In genomic region chr10:44268145-44268860, GRCm38 (mm10) we compare ENCODE assay signal across 7 mouse cellular contexts. TPM values are rescaled to one million over a fixed set of nuclear protein-coding genes. Genes with fewer than 3 reads are reported as not detected.
DNase-seq lines count a peak whose midpoint lies in the region; ATAC-seq lines count a peak whose summit lies in the region.

Gene Atg5 (plus strand): TSS chr10:44268358.

- peak within 1 kb of the TSS; percentile 97 for H3K27ac ChIP-seq in intestine, embryonic 16.5 days (ENCODE audit: low read length)
- H3K27ac ChIP-seq in midbrain, embryonic 11.5 days (ENCODE audit: low read depth, low read length) = peak within 1 kb of the TSS; percentile 89

- H3K9me3 ChIP-seq in intestine, embryonic 16.5 days (ENCODE audit: control insufficient read depth, low read length) = no peaks in the 10 kb centered on the region
- no peaks in the 10 kb centered on the region for H3K9me3 ChIP-seq in midbrain, embryonic 11.5 days (ENCODE audit: control insufficient read depth, low read length)

- peak within 1 kb of the TSS; percentile 83 for H3K4me2 ChIP-seq in intestine, embryonic 16.5 days (ENCODE audit: low read depth, low read length)
- H3K4me2 ChIP-seq in midbrain, embryonic 11.5 days = peak within 1 kb of the TSS; percentile 72

- no peaks in the 10 kb centered on the region for H3K27me3 ChIP-seq in intestine, embryonic 16.5 days (replicated peaks; ENCODE audit: control insufficient read depth, insufficient read depth, low read length)
- H3K27me3 ChIP-seq in midbrain, embryonic 11.5 days (ENCODE audit: control insufficient read depth, insufficient read depth, low read length) = no peaks in the 10 kb centered on the region

- no peaks in the 10 kb centered on the region for H3K36me3 ChIP-seq in intestine, embryonic 16.5 days (ENCODE audit: control insufficient read depth, insufficient read depth, low read length)
- no peaks in the 10 kb centered on the region for H3K36me3 ChIP-seq in midbrain, embryonic 11.5 days (ENCODE audit: control insufficient read depth, insufficient read depth, low read length)

- H3K4me1 ChIP-seq in intestine, embryonic 16.5 days (ENCODE audit: control insufficient read depth, insufficient read depth, low read length) = peaks cover 16% of the 10 kb centered on the region
- peaks cover 14% of the 10 kb centered on the region for H3K4me1 ChIP-seq in midbrain, embryonic 11.5 days (ENCODE audit: control insufficient read depth, insufficient read depth, low read length)

- DNase-seq in adrenal gland, adult 8-10 months = peak; percentile 98
- DNase-seq in embryo, embryonic 9.5 days (ENCODE audit: extremely low spot score) = peak; percentile 98
- DNase-seq in gastrocnemius, postnatal 4 days (ENCODE audit: low spot score in 2 of 2) = peak; percentile 98 to 100
- DNase-seq in left cerebral cortex, postnatal 36 days (ENCODE audit: low spot score in 2 of 2) = peak; percentile 99 to 100
- peak; percentile 99 for DNase-seq in midbrain, embryonic 11.5 days (ENCODE audit: low spot score, missing footprints)
- peak; percentile 98 for DNase-seq in skeletal muscle tissue, adult 2 months (ENCODE audit: low read depth, low spot score)

- H3K9ac ChIP-seq in intestine, embryonic 16.5 days (ENCODE audit: low read depth, low read length) = peak within 1 kb of the TSS; percentile 95
- H3K9ac ChIP-seq in midbrain, embryonic 11.5 days (ENCODE audit: low read length) = peak within 1 kb of the TSS; percentile 91

- ATAC-seq in intestine, embryonic 16.5 days = peak; percentile 98
- peak; percentile 99 for ATAC-seq in midbrain, embryonic 11.5 days (ENCODE audit: low FRiP score)

- WGBS in intestine, embryonic 16.5 days = under 1% methylated on average over 63 of the region's 63 CpGs
- under 1% methylated on average over 62 of the region's 63 CpGs for WGBS in midbrain, embryonic 11.5 days

- intact Hi-C loops in left cerebral cortex, postnatal 36 days (cut with DNase I) = no loop called here

- peak within 1 kb of the TSS; percentile 91 for H3K4me3 ChIP-seq in intestine, embryonic 16.5 days (ENCODE audit: low read length)
- peak within 1 kb of the TSS; percentile 81 for H3K4me3 ChIP-seq in midbrain, embryonic 11.5 days (ENCODE audit: low read depth, low read length)

RNA-seq across cellular contexts. Expression of gene Atg5, which starts in this region (rescaled TPM):
- total RNA-seq in adrenal gland, adult 8-10 months (2022) = 10 to 100 TPM; 30.6 to 49.7 (median 36.4) TPM
- total RNA-seq in gastrocnemius, postnatal 4 days (2021) = 10 to 100 TPM; 16.4 to 19.6 TPM
- polyA plus RNA-seq in intestine, embryonic 16.5 days (2015; fragmentation: Nextera tagmentation; extraction: Ambion mirVana) = 52.1 and 52.6 TPM in 2 replicates
- total RNA-seq in left cerebral cortex, postnatal 36 days (2021) = 10 to 100 TPM; 22.3 to 25.4 TPM
- 59.9 and 60.4 TPM in 2 replicates for polyA plus RNA-seq in midbrain, embryonic 11.5 days (2014; fragmentation: Nextera tagmentation; extraction: Ambion mirVana)

Comparison
In these comparisons a context has a peak if more than half of its experiments do, and no peak if none do; other contexts are left out.
1. Peak in every context shown above with its lines: DNase-seq, ATAC-seq, H3K4me3 ChIP-seq and H3K27ac ChIP-seq.